Mouse (Mus musculus): ENCODE results near the gene Bcas3.

DNA sequence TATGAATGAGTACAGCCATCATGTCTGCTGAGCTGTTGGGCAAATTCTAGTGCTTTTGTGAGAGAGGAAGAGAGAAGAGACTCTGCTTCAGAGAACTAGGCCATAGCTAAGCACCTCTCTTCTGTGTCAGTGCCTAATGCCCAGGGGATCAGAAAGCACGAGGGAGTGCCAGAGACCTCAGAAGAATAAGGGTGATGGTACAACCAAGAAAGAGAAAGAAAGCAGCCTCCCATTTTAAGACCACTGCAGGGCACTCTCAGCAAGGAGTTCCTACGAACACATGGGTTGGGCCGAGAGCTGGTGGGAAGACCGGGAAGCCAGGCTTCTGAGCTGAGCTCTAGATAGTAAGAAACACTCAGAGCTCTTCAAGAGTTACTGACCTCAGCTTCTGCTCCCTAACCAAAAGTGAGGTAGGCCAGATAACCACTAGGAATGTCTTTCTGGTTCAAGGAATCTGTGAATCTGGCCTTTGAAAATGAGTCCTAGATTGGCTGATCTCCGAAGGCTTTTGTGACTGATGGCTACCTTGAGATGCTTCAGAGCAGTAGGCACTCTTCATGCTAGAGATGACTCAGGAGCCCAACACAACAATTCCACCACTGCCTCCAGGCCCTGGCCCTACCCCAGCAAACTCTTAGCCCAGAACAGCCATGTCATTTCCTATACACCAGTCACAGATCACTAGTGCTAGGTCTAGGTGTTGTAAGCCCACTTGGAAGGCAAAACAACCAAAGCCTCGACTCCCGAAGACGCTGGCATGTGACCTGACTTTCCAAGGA lies 359.2 kb downstream of the Bcas3 start:
- TF ChIP-seq POLR2A (IDR thresholded peaks at IDR 0.05; ENCODE audit: low read depth, low read length) (no peak), CTCF (IDR thresholded peaks at IDR 0.05; ENCODE audit: borderline replicate concordance, insufficient read depth, low read length) (no peak)
